Mouse (Mus musculus) intestine, postnatal 0 days (tissue): ENCODE data around the gene Cds1. TPM values are rescaled to one million over a fixed set of nuclear protein-coding genes. Genes with fewer than 3 reads are reported as not detected.

ENCODE experiments used
- ATAC-seq: fragments of 200-750 bp; cut with Nextera tagmentation; 2 replicates; pipeline ENCODE4 v1.8.0; 2017; ENCODE audit warnings: mild to moderate bottlenecking, moderate TSS enrichment, moderate library complexity
- H3K27ac ChIP-seq: fragments of 300-500 bp; sonication (generic); 2 replicates; pipeline ENCODE4 v1.5.1; 2014; ENCODE audit warnings: mild to moderate bottlenecking, low read depth, low read length, moderate library complexity
- H3K27me3 ChIP-seq: fragments of 300-500 bp; sonication (generic); replicated peaks from 2 replicates; pipeline ENCODE4 v1.6.1; 2014; ENCODE audit warnings: low read length, mixed read lengths; ENCODE audit not compliant: control insufficient read depth, insufficient read depth
- H3K36me3 ChIP-seq: fragments of 300-500 bp; sonication (generic); 2 replicates; pipeline ENCODE4 v1.6.1; 2014; ENCODE audit warnings: mild to moderate bottlenecking, moderate library complexity; ENCODE audit not compliant: control insufficient read depth, insufficient read depth
- H3K4me1 ChIP-seq: fragments of 300-500 bp; sonication (generic); replicated peaks from 2 replicates; pipeline ENCODE4 v1.6.1; 2014; ENCODE audit warnings: antibody characterized with exemption, low read length, mixed read lengths; ENCODE audit not compliant: control insufficient read depth, insufficient read depth
- H3K4me2 ChIP-seq: fragments of 300-500 bp; sonication (generic); replicated peaks from 2 replicates; pipeline ENCODE4 v1.6.1; 2014; ENCODE audit warnings: low read depth, mild to moderate bottlenecking, moderate library complexity
- H3K4me3 ChIP-seq: fragments of 300-500 bp; sonication (generic); 2 replicates; pipeline ENCODE4 v1.5.1; 2014; ENCODE audit warnings: low read depth, low read length
- H3K9ac ChIP-seq: fragments of 300-500 bp; sonication (generic); 2 replicates; pipeline ENCODE4 v1.6.1; 2014; ENCODE audit warnings: mild to moderate bottlenecking, low read depth, low read length
- H3K9me3 ChIP-seq: fragments of 300-500 bp; sonication (generic); 2 replicates; pipeline ENCODE4 v1.6.1; 2016; ENCODE audit warnings: mixed run types; ENCODE audit not compliant: control insufficient read depth
- CTCF ChIP-seq: sonication (generic); IDR thresholded peaks from 2 replicates; pipeline ENCODE4 v1.5.1; 2016; ENCODE audit warnings: low read depth, mild to moderate bottlenecking, control low read depth, antibody characterized with exemption, moderate library complexity
- WGBS: fragments of 180-500 bp; shearing (Covaris S2); extraction: QIAGEN DNeasy Blood & Tissue Kit; methylation state at CpG from one replicate; pipeline ENCODE4 v1.1.7; 2014; 5-methylcytosine and 5-hydroxymethylcytosine counted together
- polyA plus RNA-seq: library from polyadenylated mRNA; unstranded; fragments of >200 nt; fragmentation: Nextera tagmentation; extraction: Ambion mirVana; gene quantifications from 2 replicates; pipeline ENCODE4 v1.2.1, GENCODE M21; 2015

The Cds1 gene
- polyA plus RNA-seq, 1 experiment from 2014 or later = 32.2 TPM

- WGBS = 95% methylated on average over 21 of the region's 21 CpGs
- Histone ChIP-seq H3K4me2 (no peak overlapping the region), H3K9ac (no peak overlapping the region), H3K27ac (no peak overlapping the region), H3K4me3 (no peak overlapping the region), H3K36me3 (peaks cover 86% of the 10 kb centered on the region), H3K27me3 (no peaks in the 10 kb centered on the region), H3K4me1 (no peaks in the 10 kb centered on the region), H3K9me3 (no peaks in the 10 kb centered on the region)
- no peak for ATAC-seq
- TF ChIP-seq CTCF = no peak
These were observed 87.3 kb downstream of the Cds1 start for GRCm38 (mm10) chr5:101852116-101852680.

- H3K9ac ChIP-seq = no peak overlapping the region
- H3K36me3 ChIP-seq = peaks cover 84% of the 10 kb centered on the region
- H3K4me3 ChIP-seq = no peak overlapping the region
- no peak for ATAC-seq
- H3K27ac ChIP-seq = no peak overlapping the region
- no peak overlapping the region for H3K4me2 ChIP-seq
- no peaks in the 10 kb centered on the region for H3K27me3 ChIP-seq
- H3K4me1 ChIP-seq = no peaks in the 10 kb centered on the region
- TF ChIP-seq CTCF = no peak
- H3K9me3 ChIP-seq = no peaks in the 10 kb centered on the region
- 85% methylated on average over 11 of the region's 11 CpGs for WGBS
These were observed 89.2 kb downstream of the Cds1 start for GRCm38 (mm10) chr5:101854100-101854499.

GRCm38 (mm10) chr5:101854667-101855066, 89.7 kb downstream of the Cds1 start:
- Histone ChIP-seq H3K9me3 (no peaks in the 10 kb centered on the region), H3K4me2 (no peak overlapping the region), H3K9ac (no peak overlapping the region), H3K4me1 (no peaks in the 10 kb centered on the region), H3K36me3 (peaks cover 84% of the 10 kb centered on the region), H3K27ac (no peak overlapping the region), H3K4me3 (no peak overlapping the region), H3K27me3 (no peaks in the 10 kb centered on the region)
- 86% methylated on average over 7 of the region's 7 CpGs for WGBS
- peak; percentile 66 for TF ChIP-seq CTCF
- ATAC-seq = peak; percentile 38; the same call in 1 of the 2 replicates

GRCm38 (mm10) chr5:101855475-101855874, 90.5 kb downstream of the Cds1 start:
- Histone ChIP-seq H3K9ac (no peak overlapping the region), H3K36me3 (peaks cover 82% of the 10 kb centered on the region), H3K27ac (no peak overlapping the region), H3K4me2 (no peak overlapping the region), H3K4me3 (no peak overlapping the region), H3K9me3 (no peaks in the 10 kb centered on the region), H3K27me3 (no peaks in the 10 kb centered on the region), H3K4me1 (no peaks in the 10 kb centered on the region)
- 93% methylated on average over 16 of the region's 16 CpGs for WGBS
- no peak for ATAC-seq
- no peak for TF ChIP-seq CTCF

GRCm38 (mm10) chr5:101858891-101859436, 94.0 kb downstream of the Cds1 start:
- Histone ChIP-seq H3K27me3 (no peaks in the 10 kb centered on the region), H3K27ac (no peak overlapping the region), H3K36me3 (peaks cover 81% of the 10 kb centered on the region), H3K4me1 (no peaks in the 10 kb centered on the region), H3K4me2 (no peak overlapping the region), H3K9me3 (no peaks in the 10 kb centered on the region), H3K9ac (no peak overlapping the region), H3K4me3 (no peak overlapping the region)
- ATAC-seq = no peak
- TF ChIP-seq CTCF = no peak
- 94% methylated on average over 10 of the region's 10 CpGs for WGBS

GRCm38 (mm10) chr5:101861786-101862571, 97.0 kb downstream of the Cds1 start:
- 91% methylated on average over 18 of the region's 18 CpGs for WGBS
- Histone ChIP-seq H3K27ac (no peak overlapping the region), H3K9me3 (no peaks in the 10 kb centered on the region), H3K9ac (no peak overlapping the region), H3K4me3 (no peak overlapping the region), H3K4me1 (no peaks in the 10 kb centered on the region), H3K4me2 (no peak overlapping the region), H3K36me3 (peaks cover 81% of the 10 kb centered on the region), H3K27me3 (no peaks in the 10 kb centered on the region)
- no peak for ATAC-seq
- no peak for TF ChIP-seq CTCF
